ENCODE assay signal across 22 mouse cellular contexts in genomic region chr9:81791051-81791450, GRCm38 (mm10).
"Had no signal": no experiment of that assay in that cellular context is flagged by ENCODE, and none has a peak within 500 bp of the region (broad histone marks: within the 10 kb centered on the region; RNA-seq: fewer than 3 reads in every experiment).

No protein-coding gene starts in this region.

- H3K27ac ChIP-seq: kidney, postnatal 0 days; limb, embryonic 12.5 days; limb, embryonic 15.5 days; liver, embryonic 14.5 days; macrophage; midbrain, embryonic 12.5 days; midbrain, embryonic 15.5 days; neural tube, embryonic 13.5 days; stomach, embryonic 15.5 days had no signal

- H3K4me3 ChIP-seq: limb, embryonic 12.5 days; limb, embryonic 15.5 days; midbrain, embryonic 12.5 days; midbrain, embryonic 15.5 days; myocyte; neural tube, embryonic 13.5 days; stomach, embryonic 15.5 days had no signal

- ATAC-seq: intestine, postnatal 0 days; liver, postnatal 0 days; lung, postnatal 0 days; midbrain, embryonic 15.5 days had no signal

- H3K9ac ChIP-seq: limb, embryonic 12.5 days; limb, embryonic 15.5 days; liver, embryonic 14.5 days; liver, postnatal 0 days; lung, embryonic 14.5 days; midbrain, embryonic 12.5 days; midbrain, embryonic 15.5 days; neural tube, embryonic 13.5 days; stomach, embryonic 15.5 days had no signal

- DNase-seq: kidney, adult 2 months; kidney, postnatal 36 days; left cerebral cortex, postnatal 4 days; liver, postnatal 0 days; lung, embryonic 14.5 days; retina, postnatal 1 day; right cerebral cortex, postnatal 25 days; spleen, adult 18-20 months; thymus, postnatal 25 days had no signal

- H3K4me1 ChIP-seq: limb, embryonic 12.5 days; limb, embryonic 15.5 days; midbrain, embryonic 12.5 days; midbrain, embryonic 15.5 days; neural tube, embryonic 13.5 days; stomach, embryonic 15.5 days had no signal

- H3K27me3 ChIP-seq: limb, embryonic 12.5 days; limb, embryonic 15.5 days; midbrain, embryonic 12.5 days; midbrain, embryonic 15.5 days; neural tube, embryonic 13.5 days; stomach, embryonic 15.5 days had no signal

- H3K4me2 ChIP-seq: limb, embryonic 12.5 days; limb, embryonic 15.5 days; liver, embryonic 11.5 days; lung, embryonic 14.5 days; midbrain, embryonic 12.5 days; midbrain, embryonic 15.5 days; neural tube, embryonic 13.5 days; stomach, embryonic 15.5 days had no signal

- H3K9me3 ChIP-seq: limb, embryonic 12.5 days; limb, embryonic 15.5 days; midbrain, embryonic 12.5 days; midbrain, embryonic 15.5 days; neural tube, embryonic 13.5 days; stomach, embryonic 15.5 days had no signal

- H3K36me3 ChIP-seq: limb, embryonic 12.5 days; limb, embryonic 15.5 days; midbrain, embryonic 12.5 days; midbrain, embryonic 15.5 days; neural tube, embryonic 13.5 days; stomach, embryonic 15.5 days had no signal
